Mouse (Mus musculus) stomach, embryonic 14.5 days (tissue): ENCODE measurements around the gene Cyp27b1. TPM values are rescaled to one million over a fixed set of nuclear protein-coding genes. Genes with fewer than 3 reads are reported as not detected.
A peak's percentile ranks its signal among the peaks of the same experiment; 100 is the strongest.

ENCODE experiments used
- ATAC-seq: fragments of 200-750 bp; cut with Nextera tagmentation; 2 replicates; pipeline ENCODE4 v1.8.0; 2017; ENCODE audit warnings: low read depth, moderate TSS enrichment; ENCODE audit not compliant: insufficient number of reproducible peaks, insufficient read depth, low FRiP score
- H3K27ac ChIP-seq: fragments of 300-500 bp; sonication (generic); 2 replicates; pipeline ENCODE4 v1.5.1; 2014; ENCODE audit warnings: mild to moderate bottlenecking, low read length, moderate library complexity, mixed read lengths
- H3K27me3 ChIP-seq: fragments of 300-500 bp; sonication (generic); 2 replicates; pipeline ENCODE4 v1.6.1; 2014; ENCODE audit warnings: low read length, control low read depth, mixed read lengths; ENCODE audit not compliant: control insufficient read depth, insufficient read depth
- H3K36me3 ChIP-seq: fragments of 300-500 bp; sonication (generic); 2 replicates; pipeline ENCODE4 v1.6.1; 2014; ENCODE audit warnings: mild to moderate bottlenecking, control low read depth, low read length, moderate library complexity, mixed read lengths; ENCODE audit not compliant: control insufficient read depth, insufficient read depth
- H3K4me1 ChIP-seq: fragments of 300-500 bp; sonication (generic); 2 replicates; pipeline ENCODE4 v1.6.1; 2014; ENCODE audit warnings: low read length, control low read depth, mixed read lengths; ENCODE audit not compliant: control insufficient read depth, insufficient read depth
- H3K4me2 ChIP-seq: fragments of 300-500 bp; sonication (generic); replicated peaks from 2 replicates; pipeline ENCODE4 v1.6.1; 2014; ENCODE audit warnings: low read depth, low read length, control low read depth
- H3K4me3 ChIP-seq: fragments of 300-500 bp; sonication (generic); 2 replicates; pipeline ENCODE4 v1.5.1; 2014; ENCODE audit warnings: low read depth, low read length, control low read depth
- H3K9ac ChIP-seq: fragments of 300-500 bp; sonication (generic); replicated peaks from 2 replicates; pipeline ENCODE4 v1.6.1; 2014; ENCODE audit warnings: low read depth, mild to moderate bottlenecking, control low read depth, low read length, moderate library complexity, mixed read lengths
- H3K9me3 ChIP-seq: fragments of 300-500 bp; sonication (generic); 2 replicates; pipeline ENCODE4 v1.6.1; 2016; ENCODE audit warnings: low read depth, low read length, control low read depth; ENCODE audit not compliant: control insufficient read depth
- WGBS: fragments of 180-500 bp; shearing (Covaris S2); extraction: QIAGEN DNeasy Blood & Tissue Kit; methylation state at CpG from one replicate; pipeline ENCODE4 v1.1.7; 2014; 5-methylcytosine and 5-hydroxymethylcytosine counted together
- polyA plus RNA-seq: library from polyadenylated mRNA; unstranded; fragments of >200 nt; fragmentation: Nextera tagmentation; extraction: Ambion mirVana; gene quantifications from 2 replicates; pipeline ENCODE4 v1.2.1, GENCODE M21; 2014

The Cyp27b1 gene
- polyA plus RNA-seq, 1 experiment from 2014 or later = 0.13 TPM

DNA sequence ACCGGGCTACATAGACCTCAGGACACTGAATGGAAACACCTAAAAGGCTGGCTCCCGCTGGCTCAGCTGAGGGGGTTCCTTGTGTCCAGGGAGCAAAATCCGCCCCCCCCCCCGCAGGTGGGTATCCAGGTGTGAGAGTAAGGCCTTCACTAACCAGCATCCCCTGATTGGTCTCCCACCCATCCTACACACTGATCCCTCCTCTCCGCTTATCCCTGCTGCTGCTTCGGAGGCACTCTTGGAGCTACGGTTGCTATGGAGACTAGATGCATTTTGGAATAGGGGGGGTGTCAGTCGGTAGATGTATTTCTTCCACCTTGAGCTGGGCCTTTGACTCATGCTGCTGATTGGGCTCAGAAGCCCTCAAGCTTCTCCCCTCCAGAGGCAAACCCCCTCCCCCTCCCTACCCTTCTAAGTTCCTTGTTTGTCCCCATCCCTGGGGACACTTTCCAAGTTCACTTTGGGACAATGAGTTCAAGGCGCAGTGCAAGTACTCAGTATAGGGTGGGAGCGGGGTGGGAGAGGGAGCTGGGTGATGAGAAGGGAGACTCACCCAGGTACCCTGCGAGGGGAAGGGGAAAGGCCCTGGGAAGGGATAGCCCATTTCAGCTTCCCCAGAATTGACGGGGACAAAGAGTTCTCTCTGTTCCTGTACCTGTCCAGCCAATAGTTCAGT is 30.1 kb downstream of the Cyp27b1 start:
- WGBS = 5% methylated on average over 12 of the region's 12 CpGs
- no peaks in the 10 kb centered on the region for H3K36me3 ChIP-seq
- H3K27me3 ChIP-seq = peaks cover 40% of the 10 kb centered on the region
- H3K9me3 ChIP-seq = no peaks in the 10 kb centered on the region
- no peak overlapping the region for H3K27ac ChIP-seq
- ATAC-seq = no peak
- peaks cover 22% of the 10 kb centered on the region for H3K4me1 ChIP-seq
- H3K9ac ChIP-seq = no peak overlapping the region
- peak overlapping the region; percentile 97 for H3K4me2 ChIP-seq
- H3K4me3 ChIP-seq = peak overlapping the region; percentile 44; the same call in 1 of the 2 replicates

DNA sequence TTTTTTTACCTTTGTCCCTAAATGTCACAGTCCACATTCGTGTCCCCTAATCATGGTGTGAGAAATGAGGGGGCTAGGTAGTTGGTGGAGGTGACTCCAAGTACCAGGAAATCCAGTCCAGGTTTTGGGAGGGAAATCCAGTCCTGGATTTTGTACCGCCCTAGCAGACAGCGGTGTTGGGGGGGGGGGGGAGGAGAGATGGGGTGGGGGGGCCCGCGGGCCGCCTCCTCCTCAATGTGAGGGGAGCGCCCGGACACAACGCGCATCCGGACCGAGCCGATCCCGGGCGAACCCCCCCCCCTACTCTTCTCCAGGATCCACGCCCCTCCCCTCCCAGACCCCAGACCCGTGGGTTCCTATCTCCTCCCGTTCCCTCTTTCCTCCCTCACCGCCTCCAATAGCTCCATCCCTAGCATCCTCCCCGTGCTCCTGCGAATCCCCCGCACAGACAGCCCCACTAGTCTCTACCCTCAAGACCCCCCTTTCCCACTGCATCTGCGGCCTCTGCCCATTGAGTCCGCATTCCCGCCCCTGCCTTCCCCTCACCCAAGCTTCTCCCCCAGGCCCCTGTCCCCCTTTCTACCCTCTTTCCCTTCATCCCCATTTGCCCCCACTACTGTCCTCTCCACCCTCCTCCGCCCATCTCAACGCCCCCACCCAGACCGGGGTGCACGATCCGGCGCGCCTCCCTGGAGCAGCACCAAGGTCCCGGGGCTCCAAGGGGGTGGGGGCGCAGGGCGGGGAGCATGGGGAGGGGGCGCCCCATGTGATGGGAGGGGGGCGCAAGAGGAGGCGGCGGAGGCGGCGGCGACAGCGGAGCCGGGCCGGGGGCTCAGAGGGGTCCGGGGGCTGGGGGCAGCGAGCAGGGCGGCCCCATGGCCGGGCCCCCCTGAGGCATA is 30.9 kb downstream of the Cyp27b1 start:
- Histone ChIP-seq H3K4me2 (peak overlapping the region; percentile 97), H3K9me3 (no peaks in the 10 kb centered on the region), H3K27me3 (peaks cover 40% of the 10 kb centered on the region), H3K4me1 (peaks cover 22% of the 10 kb centered on the region), H3K27ac (no peak overlapping the region), H3K4me3 (peak overlapping the region; percentile 44), H3K36me3 (no peaks in the 10 kb centered on the region), H3K9ac (peak overlapping the region; percentile 19; the same call in 1 of the 2 replicates)
- under 1% methylated on average over 30 of the region's 49 CpGs for WGBS
- 0 out of 2 replicates have a peak, but pooled peaks have one; percentile 35 for ATAC-seq

DNA sequence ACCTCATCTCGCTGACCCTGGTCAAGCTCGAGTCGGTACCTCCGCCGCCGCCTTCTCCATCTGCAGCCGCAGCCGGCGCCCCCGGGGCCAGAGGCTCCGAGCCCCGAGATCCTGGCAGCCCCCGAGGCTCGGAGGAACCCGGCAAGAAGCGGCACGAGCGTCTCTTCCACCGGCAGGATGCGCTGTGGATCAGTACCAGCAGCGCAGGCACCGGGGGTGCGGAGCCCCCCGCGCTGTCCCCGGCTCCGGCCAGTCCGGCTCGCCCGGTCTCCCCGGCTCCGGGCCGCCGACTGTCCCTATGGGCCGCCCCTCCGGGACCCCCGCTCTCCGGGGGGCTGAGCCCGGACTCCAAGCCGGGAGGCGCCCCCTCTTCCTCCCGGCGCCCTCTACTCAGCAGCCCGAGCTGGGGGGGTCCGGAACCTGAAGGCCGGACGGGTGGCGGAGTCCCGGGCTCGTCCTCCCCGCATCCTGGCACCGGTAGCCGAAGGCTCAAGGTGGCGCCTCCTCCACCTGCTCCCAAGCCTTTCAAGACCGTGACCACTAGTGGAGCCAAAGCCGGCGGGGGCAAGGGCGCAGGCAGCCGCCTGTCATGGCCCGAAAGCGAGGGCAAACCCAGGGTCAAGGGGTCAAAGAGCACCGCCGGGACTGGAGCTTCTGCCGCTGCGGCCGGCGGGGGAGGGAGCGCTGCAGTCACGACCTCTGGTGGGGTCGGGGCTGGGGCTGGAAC is 31.8 kb downstream of the Cyp27b1 start:
- Histone ChIP-seq H3K4me3 (peak overlapping the region; percentile 44), H3K4me1 (peaks cover 22% of the 10 kb centered on the region), H3K27me3 (peaks cover 40% of the 10 kb centered on the region), H3K36me3 (no peaks in the 10 kb centered on the region), H3K4me2 (peak overlapping the region; percentile 97), H3K9me3 (no peaks in the 10 kb centered on the region), H3K27ac (no peak overlapping the region), H3K9ac (peak overlapping the region; percentile 19; the same call in 1 of the 2 replicates)
- no peak for ATAC-seq
- WGBS = 4% methylated on average over 52 of the region's 70 CpGs

DNA sequence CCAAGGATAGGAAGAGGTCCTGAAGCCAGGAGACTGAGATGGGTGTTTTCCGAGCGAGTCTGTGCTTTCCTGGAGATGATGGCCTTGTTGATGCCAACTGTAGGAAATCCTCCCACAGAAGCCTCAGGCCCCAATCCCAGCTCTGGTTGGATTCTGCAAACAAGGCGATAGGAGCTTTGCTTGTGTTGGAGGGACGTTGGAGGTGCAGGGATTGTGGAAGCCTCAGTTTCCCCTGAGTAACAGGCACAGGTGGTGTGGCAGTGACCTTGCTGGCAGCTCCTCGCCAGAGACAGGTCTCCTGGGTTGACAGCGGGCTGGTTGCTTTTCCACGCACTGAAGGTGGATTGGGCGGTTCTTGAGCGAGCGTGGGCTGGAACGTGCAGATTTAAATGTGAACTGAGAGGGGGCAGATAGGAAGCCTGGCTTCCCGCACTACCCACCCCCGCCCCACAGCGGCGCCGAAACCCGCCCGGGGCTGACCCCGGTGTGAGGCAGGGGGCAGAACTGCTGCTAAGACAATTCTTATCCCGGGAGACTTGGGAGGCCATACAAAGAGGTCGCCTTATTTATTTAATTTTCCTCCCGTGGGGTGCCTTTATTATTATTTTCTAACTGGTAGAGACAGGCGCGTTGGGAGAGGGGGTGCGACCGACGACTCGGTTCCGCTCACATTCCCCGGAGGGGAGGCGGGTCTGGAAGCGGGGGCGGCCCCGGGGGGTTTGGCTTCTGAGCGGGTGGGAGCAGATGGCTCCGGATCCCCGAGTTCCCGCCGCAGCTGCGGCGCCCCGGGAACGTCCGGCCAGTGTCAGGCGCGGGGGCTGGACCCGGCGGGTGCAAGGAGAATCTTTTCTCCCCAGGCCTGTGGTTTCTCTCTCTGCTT is 33.1 kb downstream of the Cyp27b1 start:
- Histone ChIP-seq H3K9ac (no peak overlapping the region), H3K9me3 (no peaks in the 10 kb centered on the region), H3K4me2 (peak overlapping the region; percentile 40), H3K4me1 (peaks cover 22% of the 10 kb centered on the region), H3K27me3 (peaks cover 40% of the 10 kb centered on the region), H3K4me3 (peak overlapping the region; percentile 22), H3K36me3 (no peaks in the 10 kb centered on the region), H3K27ac (no peak overlapping the region)
- ATAC-seq = no peak
- WGBS = 4% methylated on average over 48 of the region's 48 CpGs

DNA sequence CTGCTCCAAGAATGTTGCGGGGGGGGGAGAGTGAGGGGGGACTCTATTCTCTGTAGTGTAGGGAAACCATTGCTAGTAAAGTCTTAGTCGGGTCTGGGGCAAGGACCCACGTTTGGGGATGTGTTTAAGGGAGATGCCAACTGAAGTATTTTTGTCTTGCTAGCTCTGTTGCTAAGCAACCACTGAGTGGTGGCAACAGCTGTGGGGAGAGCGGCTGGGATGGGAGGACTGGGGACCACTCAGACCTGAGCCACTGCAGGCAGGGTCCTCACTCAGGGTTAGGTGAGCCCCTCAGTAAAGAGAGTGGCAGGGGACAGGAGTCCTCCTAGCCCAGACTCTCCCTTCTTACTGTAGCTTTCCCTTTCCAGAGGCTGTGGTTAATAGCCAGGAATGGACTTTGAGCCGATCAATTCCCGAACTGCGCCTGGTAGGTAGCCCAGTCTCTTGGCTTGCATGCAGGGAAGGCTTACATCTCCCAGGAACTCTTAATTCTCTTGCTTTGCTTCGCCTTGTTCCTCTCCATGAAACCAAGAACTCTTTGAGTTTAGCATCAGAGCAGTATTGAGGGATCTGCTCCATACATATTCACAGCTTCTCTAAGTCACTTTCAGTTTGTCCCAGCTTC is 34.1 kb downstream of the Cyp27b1 start:
- ATAC-seq = no peak
- Histone ChIP-seq H3K36me3 (no peaks in the 10 kb centered on the region), H3K4me2 (peak overlapping the region; percentile 40; the same call in 1 of the 2 replicates), H3K4me1 (peaks cover 22% of the 10 kb centered on the region), H3K27ac (no peak overlapping the region), H3K9ac (no peak overlapping the region), H3K4me3 (no peak overlapping the region), H3K9me3 (no peaks in the 10 kb centered on the region), H3K27me3 (peaks cover 40% of the 10 kb centered on the region)
- 30% methylated on average over 8 of the region's 8 CpGs for whole genome bisulfite sequencing

DNA sequence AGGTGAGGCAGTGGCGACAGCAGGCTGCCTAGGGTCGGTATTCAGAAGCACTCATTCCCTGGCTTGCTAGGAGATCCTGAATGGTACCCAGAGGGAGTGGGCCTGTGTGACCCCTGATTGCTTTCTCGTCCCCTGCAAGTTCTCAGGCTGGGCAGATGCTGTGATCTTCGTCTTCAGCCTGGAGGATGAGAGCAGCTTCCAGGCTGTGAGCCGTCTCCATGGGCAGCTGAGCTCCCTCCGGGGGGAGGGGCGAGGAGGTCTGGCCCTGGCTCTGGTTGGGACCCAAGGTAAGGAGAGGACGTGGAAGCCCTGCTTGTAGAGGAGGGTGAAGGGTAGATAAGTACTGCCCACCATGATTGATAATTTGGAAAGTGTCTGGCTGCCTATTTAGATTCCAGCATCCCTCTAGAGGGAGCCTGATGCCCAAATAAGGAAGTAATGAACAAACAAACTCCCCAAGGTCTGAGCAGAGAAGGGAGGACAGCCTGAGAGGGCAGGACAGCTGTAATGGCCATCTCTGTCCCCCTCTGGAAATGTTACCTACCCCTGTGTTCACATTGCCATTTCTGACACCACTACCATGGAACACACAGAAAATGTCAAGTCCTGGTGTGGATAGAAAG is 35.4 kb downstream of the Cyp27b1 start:
- Histone ChIP-seq H3K9ac (no peak overlapping the region), H3K4me1 (peaks cover 22% of the 10 kb centered on the region), H3K27me3 (peaks cover 29% of the 10 kb centered on the region), H3K36me3 (no peaks in the 10 kb centered on the region), H3K4me2 (no peak overlapping the region), H3K4me3 (no peak overlapping the region), H3K27ac (no peak overlapping the region), H3K9me3 (no peaks in the 10 kb centered on the region)
- ATAC-seq = no peak
- 24% methylated on average over 8 of the region's 8 CpGs for WGBS

DNA sequence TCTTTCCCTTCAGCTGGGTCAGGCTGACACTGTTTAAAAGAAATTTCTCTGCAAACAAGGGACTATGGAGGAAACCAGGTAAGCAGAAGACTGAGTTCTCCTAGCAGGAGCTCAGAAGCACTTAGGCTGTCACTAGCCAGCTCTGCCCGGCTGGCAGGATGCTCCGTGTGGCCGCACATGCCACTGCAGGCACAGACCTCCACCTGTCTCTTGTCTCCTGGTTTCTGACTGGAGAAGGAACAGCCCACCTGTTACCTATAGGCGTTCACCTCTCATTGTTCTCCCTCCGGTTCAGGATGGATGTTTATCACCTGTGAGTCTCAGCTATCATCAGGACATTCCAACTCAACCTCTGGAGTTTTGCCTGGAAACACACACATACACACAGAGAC is 35.9 kb downstream of the Cyp27b1 start:
- no peaks in the 10 kb centered on the region for H3K9me3 ChIP-seq
- peaks cover 22% of the 10 kb centered on the region for H3K4me1 ChIP-seq
- H3K27ac ChIP-seq = no peak overlapping the region
- ATAC-seq = no peak
- no peaks in the 10 kb centered on the region for H3K36me3 ChIP-seq
- peaks cover 29% of the 10 kb centered on the region for H3K27me3 ChIP-seq
- no peak overlapping the region for H3K9ac ChIP-seq
- WGBS = 36% methylated on average over 5 of the region's 5 CpGs
- H3K4me3 ChIP-seq = no peak overlapping the region
- no peak overlapping the region for H3K4me2 ChIP-seq
